Mouse (Mus musculus) cerebellum, adult 2 months (tissue): ENCODE data around the gene Pym1.

ENCODE experiments used
- CTCF ChIP-seq: fragments of 200-500 bp; IDR thresholded peaks from 2 replicates; pipeline ENCODE4 v1.5.1; 2011; ENCODE audit warnings: low read depth, mild to moderate bottlenecking, control low read depth, low read length, moderate library complexity, borderline replicate concordance; ENCODE audit not compliant: insufficient read depth
- POLR2A ChIP-seq: fragments of 200-500 bp; IDR thresholded peaks from 2 replicates; pipeline ENCODE4 v1.6.1; 2011; ENCODE audit warnings: low read length, control low read depth, borderline replicate concordance; ENCODE audit not compliant: insufficient read depth

DNA sequence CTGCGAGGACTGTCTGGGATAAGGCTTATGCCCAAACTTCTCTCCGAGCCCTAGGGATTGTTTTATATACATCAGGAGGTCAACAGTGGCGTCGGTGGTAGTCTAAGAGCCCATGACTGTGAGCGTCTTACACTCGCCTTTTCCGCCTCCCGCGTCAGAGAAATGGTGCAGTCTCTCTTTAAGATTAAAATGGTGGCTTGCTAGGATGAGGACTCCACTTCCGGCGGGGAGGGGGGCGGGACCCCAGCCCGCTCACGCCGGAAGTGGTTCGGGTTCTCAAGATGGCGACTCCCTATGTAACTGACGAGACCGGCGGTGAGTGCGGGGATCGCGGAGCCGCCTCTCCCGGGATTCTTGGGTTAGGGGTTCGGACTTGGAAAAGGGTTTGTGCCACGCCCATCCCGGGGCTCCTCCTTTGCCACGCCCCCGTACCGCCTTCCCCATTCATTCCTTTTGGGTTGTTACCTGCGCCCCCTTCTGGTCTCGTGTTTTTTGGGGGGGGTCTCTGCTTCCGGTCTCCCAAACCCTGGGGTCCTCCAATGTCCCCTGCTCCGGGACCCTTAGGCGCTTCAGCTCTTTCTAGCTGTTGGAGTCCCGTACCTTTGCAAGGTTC is 669 bp downstream of the Pym1 start:
- TF ChIP-seq CTCF (peak; percentile 24; the same call in 1 of the 2 replicates), POLR2A (peak; percentile 60; the same call in 1 of the 2 replicates)
